Mouse (Mus musculus) forebrain, embryonic 13.5 days (tissue): Measurements from ENCODE around the gene Gm21746. TPM values are rescaled to one million over a fixed set of nuclear protein-coding genes. Genes with fewer than 3 reads are reported as not detected.
"Not testable (repeated sequence)": the region's sequence is repeated elsewhere in the genome, so short reads cannot be mapped to it uniquely, and the experiment has no call there.

ENCODE experiments used
- ATAC-seq: fragments of 200-750 bp; cut with Nextera tagmentation; 2 replicates; pipeline ENCODE4 v1.8.0; 2017
- H3K27ac ChIP-seq: fragments of 300-500 bp; sonication (generic); 2 replicates; pipeline ENCODE4 v1.5.1; 2015; ENCODE audit warnings: inconsistent platforms, mild to moderate bottlenecking, moderate library complexity
- H3K27me3 ChIP-seq: fragments of 300-500 bp; sonication (generic); 2 replicates; pipeline ENCODE4 v1.6.1; 2015; ENCODE audit warnings: mild to moderate bottlenecking, inconsistent platforms
- H3K36me3 ChIP-seq: fragments of 300-500 bp; sonication (generic); 2 replicates; pipeline ENCODE4 v1.6.1; 2015; ENCODE audit warnings: mild to moderate bottlenecking, inconsistent platforms; ENCODE audit not compliant: poor library complexity, severe bottlenecking
- H3K4me1 ChIP-seq: fragments of 300-500 bp; sonication (generic); 2 replicates; pipeline ENCODE4 v1.6.1; 2015; ENCODE audit warnings: inconsistent platforms
- H3K4me2 ChIP-seq: fragments of 300-500 bp; sonication (generic); 2 replicates; pipeline ENCODE4 v1.6.1; 2015; ENCODE audit warnings: inconsistent platforms, mild to moderate bottlenecking, moderate library complexity
- H3K4me3 ChIP-seq: fragments of 300-500 bp; sonication (generic); 2 replicates; pipeline ENCODE4 v1.5.1; 2015; ENCODE audit warnings: mild to moderate bottlenecking, inconsistent platforms
- H3K9ac ChIP-seq: fragments of 300-500 bp; sonication (generic); 2 replicates; pipeline ENCODE4 v1.6.1; 2015; ENCODE audit warnings: mild to moderate bottlenecking, inconsistent platforms
- H3K9me3 ChIP-seq: fragments of 300-500 bp; sonication (generic); replicated peaks from 2 replicates; pipeline ENCODE4 v1.6.1; 2016; ENCODE audit warnings: inconsistent platforms
- WGBS: fragments of 180-500 bp; shearing (Covaris S2); methylation state at CpG from one replicate; pipeline ENCODE4 v1.1.7; 2015; 5-methylcytosine and 5-hydroxymethylcytosine counted together
- polyA plus RNA-seq: library from polyadenylated mRNA; unstranded; fragments of >200 nt; fragmentation: Nextera tagmentation; extraction: Ambion mirVana; gene quantifications from 2 replicates; pipeline ENCODE4 v1.2.1, GENCODE M21; 2015

Gene Gm21746
- not detected in 2 replicates for polyA plus RNA-seq

DNA sequence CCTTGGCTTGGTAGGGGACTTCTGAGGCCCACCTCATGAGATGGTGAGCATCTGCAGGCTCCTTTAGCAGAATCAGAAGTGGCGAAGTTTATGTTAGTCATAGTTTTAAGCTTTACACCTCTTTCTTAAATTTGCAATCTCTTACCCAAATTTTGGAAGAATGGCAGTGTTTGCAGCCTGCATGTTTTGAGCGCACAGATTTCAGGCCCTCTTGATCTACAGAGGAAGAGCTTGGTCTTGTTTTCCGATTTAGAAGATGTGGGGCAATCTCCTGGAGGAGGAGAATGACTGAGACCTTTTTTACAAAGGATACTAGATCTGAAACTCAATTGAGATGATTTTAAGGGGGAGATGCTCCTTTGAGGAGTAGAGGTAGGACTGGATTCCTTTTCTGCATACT, at the start of gene Gm21746:
Gene Gm21746 (minus strand): TSS at position 101 of the 400 bp plus-strand sequence.
- not testable (repeated sequence) for ATAC-seq, H3K4me1 ChIP-seq, H3K27me3 ChIP-seq, H3K36me3 ChIP-seq, H3K4me3 ChIP-seq, H3K9me3 ChIP-seq, H3K9ac ChIP-seq, H3K27ac ChIP-seq, H3K4me2 ChIP-seq
- WGBS: 82% methylated on average over 2 of the region's 3 CpGs

DNA sequence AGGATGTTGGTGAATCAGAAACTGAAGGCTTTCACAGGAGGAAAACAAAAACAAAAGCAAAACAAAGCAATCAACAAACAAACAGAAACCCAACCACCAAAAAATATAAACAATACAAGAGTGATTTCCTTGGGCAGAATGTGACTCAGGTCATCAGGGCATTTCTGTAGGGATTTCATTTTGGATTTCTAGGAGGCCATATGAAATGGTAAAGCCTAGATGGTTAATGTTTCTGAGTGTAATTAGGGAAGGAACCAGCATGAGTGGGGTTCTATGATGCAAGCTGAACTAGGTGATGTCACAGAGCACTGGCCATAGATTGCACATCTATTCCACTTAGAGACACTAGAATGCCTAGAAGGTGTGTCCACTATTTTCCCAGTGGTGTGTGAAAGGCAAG, 29.0 kb upstream of the Gm21746 start, which contains the start of gene Gm20873:
Gene Gm20873 (plus strand): TSS at position 301 of the 400 bp plus-strand sequence.
- H3K9me3 ChIP-seq, H3K36me3 ChIP-seq, H3K4me3 ChIP-seq, H3K27ac ChIP-seq, H3K4me1 ChIP-seq, H3K27me3 ChIP-seq, H3K4me2 ChIP-seq, ATAC-seq, H3K9ac ChIP-seq: not testable (repeated sequence)

Other genes starting within 250 kb of the Gm21746 start
- gene Gm20873, start 29.1 kb upstream of the Gm21746 start, polyA plus RNA-seq: not detected in 2 replicates